Mouse (Mus musculus) CH12.LX (cell line): ENCODE data around the gene Eif5. TPM values are rescaled to one million over a fixed set of nuclear protein-coding genes. Genes with fewer than 3 reads are reported as not detected.

ENCODE experiments used
- DNase-seq: peaks from one replicate; pipeline ENCODE4 v3.0.0-alpha.2; 2013; ENCODE audit errors: extremely low read depth
- H3K27ac ChIP-seq: 2 replicates; pipeline ENCODE4 v1.5.1; 2012; ENCODE audit warnings: low read depth, mild to moderate bottlenecking, control low read depth, moderate library complexity; ENCODE audit not compliant: insufficient read depth
- H3K27me3 ChIP-seq: replicated peaks from 2 replicates; pipeline ENCODE3; 2012; ENCODE audit warnings: inconsistent platforms
- H3K36me3 ChIP-seq, 2 experiments: replicated peaks in 1 of 2; 2 replicates each; pipeline versions ENCODE3 to v1.6.1; 2012; ENCODE audit warnings: inconsistent platforms in 1 of 2, low read length in 1 of 2, mild to moderate bottlenecking in 1 of 2, mixed read lengths in 1 of 2, moderate library complexity in 1 of 2; ENCODE audit not compliant: control insufficient read depth in 1 of 2, insufficient read depth in 1 of 2
- H3K4me1 ChIP-seq, 2 experiments: 2 replicates each; pipeline ENCODE4 v1.6.1; 2012; ENCODE audit warnings: inconsistent platforms in 1 of 2, moderate library complexity in 1 of 2; ENCODE audit not compliant: insufficient read depth in 2 of 2, control insufficient read depth in 1 of 2
- H3K4me2 ChIP-seq: 2 replicates; pipeline ENCODE4 v1.6.1; 2012; ENCODE audit warnings: low read depth, mild to moderate bottlenecking, control low read depth; ENCODE audit not compliant: poor library complexity, insufficient read depth, severe bottlenecking
- H3K4me3 ChIP-seq, 3 experiments: fragments of 150-350 bp in 1 of 3; sonication (generic) in 1 of 3; replicated peaks in 1 of 3; 2 replicates each; pipeline versions ENCODE3 to v1.5.1; 2011 to 2012; ENCODE audit warnings: low read depth in 2 of 3, low read length in 2 of 3, mild to moderate bottlenecking in 2 of 3, moderate library complexity in 2 of 3, control low read depth in 1 of 3, improper control_type of control experiment in 1 of 3, inconsistent platforms in 1 of 3, mixed read lengths in 1 of 3; ENCODE audit not compliant: poor library complexity in 1 of 3
- H3K79me2 ChIP-seq: replicated peaks from 2 replicates; pipeline ENCODE4 v1.6.1; 2012; ENCODE audit warnings: mild to moderate bottlenecking, moderate library complexity; ENCODE audit not compliant: control insufficient read depth, poor library complexity, insufficient read depth, severe bottlenecking; ENCODE audit errors: extremely low read depth
- H3K9ac ChIP-seq: 2 replicates; pipeline ENCODE4 v1.6.1; 2012; ENCODE audit warnings: low read depth, mild to moderate bottlenecking, control low read depth, moderate library complexity; ENCODE audit not compliant: insufficient read depth
- H3K9me3 ChIP-seq: replicated peaks from 2 replicates; pipeline ENCODE3; 2012; ENCODE audit warnings: low read length, inconsistent platforms, mixed read lengths
- CHD2 ChIP-seq: IDR thresholded peaks from 2 replicates; pipeline ENCODE4 v1.6.1; 2011; ENCODE audit warnings: low read length, improper control_type of control experiment
- CTCF ChIP-seq, 2 experiments: IDR thresholded peaks in 1 of 2; conservative IDR thresholded peaks in 1 of 2; 2 replicates each; pipeline ENCODE4 v1.5.1; 2011 to 2012; ENCODE audit warnings: low read depth in 2 of 2, low read length in 2 of 2, improper control_type of control experiment in 1 of 2, inconsistent platforms in 1 of 2, mild to moderate bottlenecking in 1 of 2, moderate library complexity in 1 of 2
- ELF1 ChIP-seq: IDR thresholded peaks from 2 replicates; pipeline ENCODE4 v1.6.1; 2014; ENCODE audit warnings: low read depth, mild to moderate bottlenecking, inconsistent platforms, low read length, improper control_type of control experiment
- EP300 ChIP-seq: IDR thresholded peaks from 2 replicates; pipeline ENCODE4 v1.6.1; 2011; ENCODE audit warnings: low read length, improper control_type of control experiment
- HCFC1 ChIP-seq: IDR thresholded peaks from 2 replicates; pipeline ENCODE4 v1.6.1; 2012; ENCODE audit warnings: low read depth, mild to moderate bottlenecking, inconsistent platforms, low read length, improper control_type of control experiment
- JUN ChIP-seq: IDR thresholded peaks from 2 replicates; pipeline ENCODE4 v1.6.1; 2011; ENCODE audit warnings: low read depth, mild to moderate bottlenecking, low read length, improper control_type of control experiment, moderate library complexity; ENCODE audit not compliant: insufficient read depth
- JUND ChIP-seq: conservative IDR thresholded peaks from 2 replicates; pipeline ENCODE4 v1.6.1; 2011; ENCODE audit warnings: low read depth, low read length, improper control_type of control experiment
- KAT2A ChIP-seq: IDR thresholded peaks from 2 replicates; pipeline ENCODE4 v1.6.1; 2012; ENCODE audit warnings: low read length, improper control_type of control experiment, inconsistent platforms; ENCODE audit not compliant: insufficient replicate concordance
- MAX ChIP-seq: IDR thresholded peaks from 2 replicates; pipeline ENCODE4 v1.6.1; 2011; ENCODE audit warnings: low read length, improper control_type of control experiment
- MAZ ChIP-seq: IDR thresholded peaks from 2 replicates; pipeline ENCODE4 v1.6.1; 2012; ENCODE audit warnings: low read depth, mild to moderate bottlenecking, inconsistent platforms, low read length, improper control_type of control experiment, moderate library complexity
- MEF2A ChIP-seq: IDR thresholded peaks from 2 replicates; pipeline ENCODE4 v1.6.1; 2014; ENCODE audit warnings: low read depth, mild to moderate bottlenecking, inconsistent platforms, low read length, improper control_type of control experiment, borderline replicate concordance
- POLR2A ChIP-seq: IDR thresholded peaks from 2 replicates; pipeline ENCODE4 v1.6.1; 2011; ENCODE audit warnings: low read depth, mild to moderate bottlenecking, improper control_type of control experiment, low read length
- RCOR1 ChIP-seq: conservative IDR thresholded peaks from 2 replicates; pipeline ENCODE4 v1.6.1; 2012; ENCODE audit warnings: low read depth, mild to moderate bottlenecking, inconsistent platforms, low read length, improper control_type of control experiment
- UBTF ChIP-seq: IDR thresholded peaks from 2 replicates; pipeline ENCODE4 v1.6.1; 2012; ENCODE audit warnings: low read depth, mild to moderate bottlenecking, inconsistent platforms, low read length, improper control_type of control experiment, moderate library complexity
- ZKSCAN1 ChIP-seq: IDR thresholded peaks from 2 replicates; pipeline ENCODE4 v1.6.1; 2012; ENCODE audit warnings: low read depth, inconsistent platforms, low read length, improper control_type of control experiment, borderline replicate concordance
- dilution Hi-C: fragments of 300-500 bp; cut with MboI; formaldehyde crosslinking; loops from 2 replicates; pipeline ENCODE4 v1.14.3; 2020; ENCODE audit warnings: low sequenced_read_pairs; ENCODE audit not compliant: extremely low pct_unique_long_range_greater_than_20kb, extremely low pct_ligation_motif_present
- in situ Hi-C: fragments of 300-500 bp; cut with MboI; formaldehyde crosslinking; loops from 3 replicates; pipeline ENCODE4 v1.14.3; 2019; ENCODE audit warnings: low sequenced_read_pairs, low pct_ligation_motif_present, low pct_unique_long_range_greater_than_20kb, mixed read lengths
- polyA plus RNA-seq: library from polyadenylated mRNA; unstranded; fragments of >175 nt; gene quantifications from 2 replicates; pipeline ENCODE4 v1.2.1, GENCODE M21; 2012; ENCODE audit warnings: low read depth; ENCODE audit not compliant: insufficient read length
- total RNA-seq, 2 experiments: library from RNA; depleted of rRNA; stranded (reverse); fragments of 300-350 nt in 1 of 2; fragments of >200 nt in 1 of 2; gene quantifications; 2 replicates each; pipeline ENCODE4 v1.2.3; 2012 to 2014

Eif5 gene
- total and polyA plus RNA-seq, 3 experiments = 118 to 284 (median 156) TPM

DNA sequence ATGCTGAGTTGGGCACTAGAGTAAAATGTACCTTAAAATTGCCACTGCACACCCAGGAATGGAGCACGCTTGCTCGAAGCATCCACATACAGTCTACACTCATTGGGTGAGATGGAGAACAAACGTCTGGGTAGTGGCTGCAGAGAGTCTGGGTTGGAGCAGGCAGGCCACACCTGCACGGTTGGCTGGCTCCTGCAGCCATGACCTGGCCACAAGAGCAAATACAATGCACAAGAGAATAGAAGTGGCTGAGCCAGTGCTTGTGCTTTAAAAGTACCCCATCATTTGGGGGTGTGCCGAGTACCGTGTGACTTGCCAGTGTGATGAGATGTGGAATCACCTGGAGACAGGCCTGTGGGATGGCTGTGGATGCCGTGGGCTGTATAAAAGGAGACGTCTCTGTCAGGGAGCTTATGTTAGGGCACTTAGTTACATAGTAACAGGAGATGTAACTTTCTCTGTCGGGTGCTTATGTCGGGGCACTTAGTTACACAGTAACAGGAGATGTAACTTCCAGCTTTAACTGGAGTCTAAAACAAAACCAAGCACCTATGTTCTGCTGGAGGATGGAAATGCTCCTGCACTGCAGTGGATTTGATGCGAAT lies 48.5 kb upstream of the Eif5 start:
- no peak overlapping the region for H3K9ac ChIP-seq
- H3K27me3 ChIP-seq = peaks cover 4% of the 10 kb centered on the region
- no peak overlapping the region for H3K4me3 ChIP-seq
- dilution Hi-C loops (no loop called here), in situ Hi-C loops (no loop called here)
- peaks cover 0 to 1% of the 10 kb centered on the region in 2 experiments for H3K36me3 ChIP-seq
- H3K9me3 ChIP-seq = peaks cover 10% of the 10 kb centered on the region
- no peak for DNase-seq
- TF ChIP-seq ELF1 = no peak
- no peak for TF ChIP-seq MAZ
- no peak for TF ChIP-seq POLR2A
- no peak for TF ChIP-seq JUN
- no peak for TF ChIP-seq HCFC1
- TF ChIP-seq ZKSCAN1 = no peak
- TF ChIP-seq, all 38 proteins: peak for 0
- H3K27ac ChIP-seq = no peak overlapping the region
- H3K4me1 ChIP-seq = no peaks in the 10 kb centered on the region
- H3K4me2 ChIP-seq = no peak overlapping the region
- no peaks in the 10 kb centered on the region for H3K79me2 ChIP-seq

DNA sequence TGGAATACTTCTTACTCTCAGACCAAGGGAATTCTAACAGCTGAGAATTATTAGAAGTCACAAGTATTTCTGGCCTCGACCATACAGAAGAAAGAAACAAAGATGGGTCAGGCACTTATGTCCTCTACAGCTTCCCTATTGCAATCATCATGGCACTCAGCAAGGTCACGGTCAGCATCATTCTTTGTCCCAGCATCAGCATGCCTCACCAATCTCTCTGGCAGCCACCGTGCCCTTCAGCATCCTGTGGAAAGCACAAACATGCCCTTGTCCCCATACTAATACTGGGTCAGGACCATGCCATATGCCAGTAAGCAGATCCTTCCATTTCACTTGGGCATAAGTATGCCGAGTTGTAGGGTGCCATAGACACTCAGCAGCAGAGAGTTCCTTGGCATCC lies 42.9 kb upstream of the Eif5 start:
- DNase-seq = no peak
- H3K79me2 ChIP-seq = no peaks in the 10 kb centered on the region
- no peaks in the 10 kb centered on the region for H3K36me3 ChIP-seq
- dilution Hi-C loops (no loop called here), in situ Hi-C loops (no loop called here)
- TF ChIP-seq EP300 = no peak
- TF ChIP-seq KAT2A = no peak
- no peak for TF ChIP-seq JUN
- no peak for TF ChIP-seq JUND
- no peak for TF ChIP-seq MAZ
- no peak for TF ChIP-seq MEF2A
- no peak for TF ChIP-seq MAX
- TF ChIP-seq UBTF = no peak
- no peak for TF ChIP-seq ELF1
- TF ChIP-seq RCOR1 = no peak
- no peak for TF ChIP-seq CTCF (conservative IDR thresholded peaks at IDR 0.05 in 1 of 2, IDR thresholded peaks at IDR 0.05 in 1 of 2; ENCODE audit: low read depth in 2 of 2, low read length in 2 of 2)
- no peak for TF ChIP-seq CHD2
- no peak overlapping the region for H3K4me3 ChIP-seq
- H3K4me2 ChIP-seq = no peak overlapping the region
- H3K27ac ChIP-seq = no peak overlapping the region; the same call in 1 of the 2 replicates
- H3K9ac ChIP-seq = no peak overlapping the region
- H3K9me3 ChIP-seq = no peaks in the 10 kb centered on the region
- 0 out of 4 replicates have a peak, but pooled peaks cover 0 to 2% of the 10 kb centered on the region in 2 experiments for H3K4me1 ChIP-seq
- H3K27me3 ChIP-seq = peaks cover 2% of the 10 kb centered on the region
